Mouse (Mus musculus) heart, embryonic 12.5 days (tissue): Measurements from ENCODE around the gene Tspo. TPM values are rescaled to one million over a fixed set of nuclear protein-coding genes. Genes with fewer than 3 reads are reported as not detected.

ENCODE experiments used
- ATAC-seq: fragments of 200-750 bp; cut with Nextera tagmentation; 2 replicates; pipeline ENCODE4 v1.8.0; 2017; ENCODE audit warnings: moderate TSS enrichment, moderate library complexity; ENCODE audit not compliant: insufficient number of reproducible peaks, low FRiP score
- H3K27ac ChIP-seq: fragments of 300-500 bp; sonication (generic); 2 replicates; pipeline ENCODE4 v1.5.1; 2016; ENCODE audit warnings: mild to moderate bottlenecking, moderate library complexity; ENCODE audit not compliant: poor library complexity, severe bottlenecking
- H3K27me3 ChIP-seq: fragments of 300-500 bp; sonication (generic); replicated peaks from 2 replicates; pipeline ENCODE4 v1.6.1; 2016; ENCODE audit warnings: mild to moderate bottlenecking, moderate library complexity
- H3K36me3 ChIP-seq: fragments of 300-500 bp; sonication (generic); 2 replicates; pipeline ENCODE4 v1.6.1; 2016; ENCODE audit warnings: mild to moderate bottlenecking, moderate library complexity
- H3K4me1 ChIP-seq: fragments of 300-500 bp; sonication (generic); replicated peaks from 2 replicates; pipeline ENCODE4 v1.6.1; 2016; ENCODE audit warnings: mild to moderate bottlenecking
- H3K4me2 ChIP-seq: fragments of 300-500 bp; sonication (generic); 2 replicates; pipeline ENCODE4 v1.6.1; 2016; ENCODE audit warnings: mild to moderate bottlenecking, moderate library complexity
- H3K4me3 ChIP-seq: fragments of 300-500 bp; sonication (generic); 2 replicates; pipeline ENCODE4 v1.5.1; 2016; ENCODE audit warnings: mild to moderate bottlenecking
- H3K9ac ChIP-seq: fragments of 300-500 bp; sonication (generic); 2 replicates; pipeline ENCODE4 v1.6.1; 2016; ENCODE audit warnings: mild to moderate bottlenecking, moderate library complexity
- H3K9me3 ChIP-seq: fragments of 300-500 bp; sonication (generic); replicated peaks from 2 replicates; pipeline ENCODE4 v1.6.1; 2016; ENCODE audit warnings: mild to moderate bottlenecking, moderate library complexity
- WGBS: fragments of 180-500 bp; shearing (Covaris S2); methylation state at CpG from one replicate; pipeline ENCODE4 v1.1.7; 2016; 5-methylcytosine and 5-hydroxymethylcytosine counted together
- polyA plus RNA-seq: library from polyadenylated mRNA; unstranded; fragments of >200 nt; fragmentation: Nextera tagmentation; extraction: Ambion mirVana; gene quantifications from 2 replicates; pipeline ENCODE4 v1.2.1, GENCODE M21; 2016

The Tspo gene
- polyA plus RNA-seq, 1 experiment from 2014 or later, result 125 TPM

- no peaks in the 10 kb centered on the region for H3K4me1 ChIP-seq
- no peak overlapping the region for H3K4me3 ChIP-seq
- 0 out of 2 replicates have a peak, but pooled peaks have one; percentile 56 for ATAC-seq
- H3K27ac ChIP-seq, result no peak overlapping the region
- H3K27me3 ChIP-seq, result no peaks in the 10 kb centered on the region
- 70% methylated on average over 8 of the region's 8 CpGs for WGBS
- no peak overlapping the region for H3K9ac ChIP-seq
- H3K4me2 ChIP-seq, result no peak overlapping the region
- H3K36me3 ChIP-seq, result peaks cover 84% of the 10 kb centered on the region
- peaks cover 8% of the 10 kb centered on the region for H3K9me3 ChIP-seq
Measured at GRCm38 (mm10) chr15:83583419-83584156, 20.2 kb downstream of the Tspo start.

- Histone ChIP-seq H3K4me3 (no peak overlapping the region), H3K9ac (no peak overlapping the region), H3K4me1 (no peaks in the 10 kb centered on the region), H3K27ac (no peak overlapping the region), H3K4me2 (no peak overlapping the region), H3K27me3 (no peaks in the 10 kb centered on the region), H3K36me3 (peaks cover 76% of the 10 kb centered on the region), H3K9me3 (peaks cover 8% of the 10 kb centered on the region)
- no peak for ATAC-seq
- 81% methylated on average over 6 of the region's 6 CpGs for WGBS
Measured at GRCm38 (mm10) chr15:83584741-83585220, 21.4 kb downstream of the Tspo start.

- peaks cover 7% of the 10 kb centered on the region for H3K9me3 ChIP-seq
Measured at GRCm38 (mm10) chr15:83590841-83591240, 27.4 kb downstream of the Tspo start.

GRCm38 (mm10) chr15:83591758-83592157 is 28.4 kb downstream of the Tspo start:
- H3K9me3 ChIP-seq, result no peaks in the 10 kb centered on the region
- H3K4me1 ChIP-seq, result peaks cover 40% of the 10 kb centered on the region
- ATAC-seq, result no peak
- 0 out of 2 replicates have a peak overlapping the region, but pooled peaks have one; percentile 32 for H3K4me2 ChIP-seq
- H3K9ac ChIP-seq, result no peak overlapping the region
- WGBS, result 76% methylated on average over 6 of the region's 6 CpGs
- no peak overlapping the region for H3K4me3 ChIP-seq
- H3K27ac ChIP-seq, result no peak overlapping the region
- no peaks in the 10 kb centered on the region for H3K27me3 ChIP-seq
- peaks cover 24% of the 10 kb centered on the region for H3K36me3 ChIP-seq

More at GRCm38 (mm10) chr15:83590841-83591240, 27.4 kb downstream of the Tspo start:
- no peak overlapping the region for H3K4me3 ChIP-seq
- H3K36me3 ChIP-seq, result peaks cover 33% of the 10 kb centered on the region
- 85% methylated on average over 4 of the region's 4 CpGs for WGBS
- H3K27ac ChIP-seq, result no peak overlapping the region
- no peaks in the 10 kb centered on the region for H3K27me3 ChIP-seq
- no peak overlapping the region for H3K4me2 ChIP-seq
- H3K4me1 ChIP-seq, result peaks cover 40% of the 10 kb centered on the region
- no peak overlapping the region for H3K9ac ChIP-seq
- ATAC-seq, result no peak

GRCm38 (mm10) chr15:83592260-83593188 is 29.1 kb downstream of the Tspo start:
- Histone ChIP-seq H3K27me3 (no peaks in the 10 kb centered on the region), H3K9me3 (no peaks in the 10 kb centered on the region), H3K4me2 (peak overlapping the region; percentile 91), H3K4me1 (peaks cover 40% of the 10 kb centered on the region), H3K9ac (peak overlapping the region; percentile 91), H3K27ac (0 out of 2 replicates have a peak overlapping the region, but pooled peaks have one; percentile 28), H3K4me3 (0 out of 2 replicates have a peak overlapping the region, but pooled peaks have one; percentile 0), H3K36me3 (peaks cover 16% of the 10 kb centered on the region)
- WGBS, result 47% methylated on average over 8 of the region's 8 CpGs
- ATAC-seq, result peak; percentile 45; the same call in 1 of the 2 replicates

GRCm38 (mm10) chr15:83593189-83593585 is 29.8 kb downstream of the Tspo start:
- H3K4me2 ChIP-seq, result peak overlapping the region; percentile 91
- peak overlapping the region; percentile 91; the same call in 1 of the 2 replicates for H3K4me3 ChIP-seq
- ATAC-seq, result peak; percentile 70
- no peaks in the 10 kb centered on the region for H3K27me3 ChIP-seq
- H3K27ac ChIP-seq, result peak overlapping the region; percentile 23; the same call in 1 of the 2 replicates
- H3K9me3 ChIP-seq, result no peaks in the 10 kb centered on the region
- H3K9ac ChIP-seq, result peak overlapping the region; percentile 91
- H3K36me3 ChIP-seq, result peaks cover 12% of the 10 kb centered on the region
- H3K4me1 ChIP-seq, result peaks cover 40% of the 10 kb centered on the region

- H3K4me1 ChIP-seq, result peaks cover 40% of the 10 kb centered on the region
- 0 out of 2 replicates have a peak, but pooled peaks cover 6% of the 10 kb centered on the region for H3K36me3 ChIP-seq
- peak; percentile 66 for ATAC-seq
- peak overlapping the region; percentile 49; the same call in 1 of the 2 replicates for H3K27ac ChIP-seq
- 10% methylated on average over 19 of the region's 19 CpGs for WGBS
- no peaks in the 10 kb centered on the region for H3K9me3 ChIP-seq
- peak overlapping the region; percentile 91 for H3K9ac ChIP-seq
- H3K27me3 ChIP-seq, result no peaks in the 10 kb centered on the region
- H3K4me2 ChIP-seq, result peak overlapping the region; percentile 91
- H3K4me3 ChIP-seq, result peak overlapping the region; percentile 91
Measured at GRCm38 (mm10) chr15:83593702-83594512, 30.5 kb downstream of the Tspo start.

GRCm38 (mm10) chr15:83594513-83595363 is 31.3 kb downstream of the Tspo start, which contains the start of gene Ttll12:
TSS of gene Ttll12 (minus strand) at chr15:83595157.
- Histone ChIP-seq H3K4me2 (peak within 1 kb of the TSS; percentile 91), H3K27ac (peak within 1 kb of the TSS; percentile 65), H3K4me1 (peaks cover 40% of the 10 kb centered on the region), H3K9me3 (no peaks in the 10 kb centered on the region), H3K36me3 (0 out of 2 replicates have a peak, but pooled peaks cover 6% of the 10 kb centered on the region), H3K27me3 (no peaks in the 10 kb centered on the region), H3K4me3 (peak within 1 kb of the TSS; percentile 91), H3K9ac (peak within 1 kb of the TSS; percentile 91)
- ATAC-seq, result peak; percentile 88
- WGBS, result under 1% methylated on average over 68 of the region's 68 CpGs

- Histone ChIP-seq H3K9ac (peak overlapping the region; percentile 91), H3K4me1 (peaks cover 40% of the 10 kb centered on the region), H3K36me3 (0 out of 2 replicates have a peak, but pooled peaks cover 6% of the 10 kb centered on the region), H3K4me3 (peak overlapping the region; percentile 91), H3K4me2 (peak overlapping the region; percentile 91), H3K9me3 (no peaks in the 10 kb centered on the region), H3K27me3 (no peaks in the 10 kb centered on the region), H3K27ac (no peak overlapping the region)
- ATAC-seq, result no peak
- 36% methylated on average over 7 of the region's 7 CpGs for WGBS
Measured at GRCm38 (mm10) chr15:83595364-83595711, 31.9 kb downstream of the Tspo start.
